Mouse (Mus musculus): ENCODE measurements around the gene Clybl. TPM values are rescaled to one million over a fixed set of nuclear protein-coding genes. Genes with fewer than 3 reads are reported as not detected.

The Clybl gene
- polyA plus RNA-seq, 1 experiment from 2014 or later: 30.6 TPM

DNA sequence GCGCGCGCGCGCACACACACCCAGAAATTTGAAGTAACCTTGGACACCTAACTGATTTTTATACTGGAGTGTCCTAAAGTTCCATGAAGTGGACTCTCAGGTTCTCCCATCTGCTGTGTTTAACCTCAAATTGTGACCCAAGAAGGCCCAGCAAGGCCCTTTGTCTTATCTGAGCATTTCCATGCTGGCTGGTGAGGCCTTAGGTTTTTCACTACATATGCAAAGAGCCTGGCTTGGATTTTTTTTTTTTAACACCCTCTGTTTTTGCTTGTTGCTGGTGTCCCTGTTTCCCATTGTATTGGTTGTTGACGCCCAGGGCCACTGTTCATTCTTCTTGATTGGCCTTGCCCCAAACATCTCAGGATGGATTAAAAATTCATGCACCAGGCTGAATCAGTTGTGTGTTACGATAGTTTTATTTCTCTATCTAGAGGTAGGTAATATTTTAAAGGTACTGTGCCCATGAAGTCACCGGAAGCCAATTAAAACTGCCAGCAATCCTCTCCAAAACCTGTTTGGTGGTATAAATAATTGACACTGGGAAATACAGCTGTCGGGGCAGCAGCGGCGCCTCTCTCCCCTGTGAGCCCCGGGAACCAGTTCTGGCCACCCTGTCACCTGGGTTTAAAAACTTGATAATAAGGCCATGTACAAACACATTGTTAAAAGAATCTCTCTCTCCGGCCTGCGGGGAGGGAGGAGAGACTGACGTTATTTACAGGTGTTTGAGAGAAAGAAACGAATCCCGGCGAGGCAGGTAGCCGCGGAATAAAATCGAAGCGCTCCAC lies 45.4 kb downstream of the Clybl start:
- Histone ChIP-seq H3K27ac (ENCODE audit: low read depth, low read length) (peak overlapping the region; percentile 33; the same call in 1 of the 2 replicates), H3K9me3 (ENCODE audit: control insufficient read depth, low read length) (no peaks in the 10 kb centered on the region), H3K4me3 (ENCODE audit: low read depth, low read length) (no peak overlapping the region), H3K4me1 (replicated peaks; ENCODE audit: control insufficient read depth, insufficient read depth, low read length) (peaks cover 7% of the 10 kb centered on the region; the same call in 1 of the 2 replicates), H3K4me2 (replicated peaks; ENCODE audit: low read depth, low read length) (peak overlapping the region; percentile 33), H3K27me3 (ENCODE audit: control insufficient read depth, insufficient read depth, low read length) (peaks cover 10% of the 10 kb centered on the region), H3K36me3 (ENCODE audit: control insufficient read depth, insufficient read depth, low read length) (no peaks in the 10 kb centered on the region), H3K9ac (ENCODE audit: low read depth, low read length) (0 out of 2 replicates have a peak overlapping the region, but pooled peaks have one; percentile 3)
- 31% methylated on average over 22 of the region's 22 CpGs for WGBS
- DNase-seq (ENCODE audit: low spot score) (peak; percentile 43), ATAC-seq (ENCODE audit: low FRiP score) (no peak)

- no peaks in the 10 kb centered on the region for H3K36me3 ChIP-seq (ENCODE audit: control insufficient read depth, insufficient read depth, low read length)
- H3K4me2 ChIP-seq (replicated peaks; ENCODE audit: low read depth, low read length): peak overlapping the region; percentile 33
- H3K27ac ChIP-seq (ENCODE audit: low read depth, low read length): 0 out of 2 replicates have a peak overlapping the region, but pooled peaks have one; percentile 33
- H3K4me3 ChIP-seq (ENCODE audit: low read depth, low read length): no peak overlapping the region
- peak; percentile 21; the same call in 1 of the 2 replicates for ATAC-seq (ENCODE audit: low FRiP score)
- peak; percentile 58 for DNase-seq (ENCODE audit: low spot score)
- H3K4me1 ChIP-seq (replicated peaks; ENCODE audit: control insufficient read depth, insufficient read depth, low read length): peaks cover 7% of the 10 kb centered on the region; the same call in 1 of the 2 replicates
- WGBS: 11% methylated on average over 14 of the region's 14 CpGs
- 0 out of 2 replicates have a peak overlapping the region, but pooled peaks have one; percentile 3 for H3K9ac ChIP-seq (ENCODE audit: low read depth, low read length)
- H3K9me3 ChIP-seq (ENCODE audit: control insufficient read depth, low read length): no peaks in the 10 kb centered on the region
- H3K27me3 ChIP-seq (ENCODE audit: control insufficient read depth, insufficient read depth, low read length): peaks cover 10% of the 10 kb centered on the region
These were observed 46.0 kb downstream of the Clybl start for GRCm38 (mm10) chr14:122227454-122227951.

GRCm38 (mm10) chr14:122228816-122229551 lies 47.5 kb downstream of the Clybl start:
- Histone ChIP-seq H3K4me2 (replicated peaks; ENCODE audit: low read depth, low read length) (peak overlapping the region; percentile 14), H3K27ac (ENCODE audit: low read depth, low read length) (no peak overlapping the region), H3K9ac (ENCODE audit: low read depth, low read length) (no peak overlapping the region), H3K27me3 (ENCODE audit: control insufficient read depth, insufficient read depth, low read length) (peaks cover 10% of the 10 kb centered on the region), H3K4me1 (replicated peaks; ENCODE audit: control insufficient read depth, insufficient read depth, low read length) (peaks cover 7% of the 10 kb centered on the region; the same call in 1 of the 2 replicates), H3K9me3 (ENCODE audit: control insufficient read depth, low read length) (no peaks in the 10 kb centered on the region), H3K36me3 (ENCODE audit: control insufficient read depth, insufficient read depth, low read length) (no peaks in the 10 kb centered on the region), H3K4me3 (ENCODE audit: low read depth, low read length) (no peak overlapping the region)
- peak; percentile 58 for ATAC-seq (ENCODE audit: low FRiP score)
- WGBS: 7% methylated on average over 23 of the region's 23 CpGs
- peak; percentile 75 for DNase-seq (ENCODE audit: low spot score)

GRCm38 (mm10) chr14:122229988-122230387 lies 48.5 kb downstream of the Clybl start:
- no peak for ATAC-seq (ENCODE audit: low FRiP score)
- peaks cover 7% of the 10 kb centered on the region; the same call in 1 of the 2 replicates for H3K4me1 ChIP-seq (replicated peaks; ENCODE audit: control insufficient read depth, insufficient read depth, low read length)
- 57% methylated on average over 5 of the region's 5 CpGs for WGBS

DNA sequence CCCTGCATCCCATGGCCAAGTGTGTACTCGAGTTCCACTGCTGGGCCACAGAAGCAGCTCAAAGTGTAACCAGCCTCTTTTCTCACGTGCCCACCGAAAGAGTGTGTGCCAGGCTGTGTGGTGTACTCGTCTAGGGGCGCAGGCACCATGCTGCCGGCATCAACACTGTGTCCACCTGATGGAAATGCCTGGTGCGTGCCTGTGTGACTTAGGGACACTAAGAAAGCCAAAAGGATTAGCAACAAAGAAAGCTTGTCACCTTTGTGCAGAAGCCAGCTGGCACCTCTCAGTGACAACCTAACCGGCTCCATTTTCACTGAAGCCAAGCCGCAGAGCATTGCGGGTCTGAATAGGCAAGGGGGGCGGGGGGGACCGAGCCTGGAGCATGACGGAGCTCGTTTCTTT lies 49.1 kb downstream of the Clybl start:
- Histone ChIP-seq H3K9me3 (ENCODE audit: control insufficient read depth, low read length) (no peaks in the 10 kb centered on the region), H3K27ac (ENCODE audit: low read depth, low read length) (no peak overlapping the region), H3K4me2 (replicated peaks; ENCODE audit: low read depth, low read length) (no peak overlapping the region), H3K36me3 (ENCODE audit: control insufficient read depth, insufficient read depth, low read length) (no peaks in the 10 kb centered on the region), H3K4me3 (ENCODE audit: low read depth, low read length) (no peak overlapping the region), H3K9ac (ENCODE audit: low read depth, low read length) (no peak overlapping the region), H3K27me3 (ENCODE audit: control insufficient read depth, insufficient read depth, low read length) (peaks cover 6% of the 10 kb centered on the region), H3K4me1 (replicated peaks; ENCODE audit: control insufficient read depth, insufficient read depth, low read length) (peaks cover 3% of the 10 kb centered on the region; the same call in 1 of the 2 replicates)
- DNase-seq (ENCODE audit: low spot score) (peak; percentile 40), ATAC-seq (ENCODE audit: low FRiP score) (no peak)
- 29% methylated on average over 14 of the region's 14 CpGs for WGBS

More at GRCm38 (mm10) chr14:122229988-122230387, 48.5 kb downstream of the Clybl start:
- H3K4me2 ChIP-seq (replicated peaks; ENCODE audit: low read depth, low read length): no peak overlapping the region
- H3K9me3 ChIP-seq (ENCODE audit: control insufficient read depth, low read length): no peaks in the 10 kb centered on the region
- no peak overlapping the region for H3K4me3 ChIP-seq (ENCODE audit: low read depth, low read length)
- H3K36me3 ChIP-seq (ENCODE audit: control insufficient read depth, insufficient read depth, low read length): no peaks in the 10 kb centered on the region
- no peak overlapping the region for H3K27ac ChIP-seq (ENCODE audit: low read depth, low read length)
- H3K9ac ChIP-seq (ENCODE audit: low read depth, low read length): no peak overlapping the region
- DNase-seq (ENCODE audit: low spot score): peak; percentile 22
- peaks cover 10% of the 10 kb centered on the region for H3K27me3 ChIP-seq (ENCODE audit: control insufficient read depth, insufficient read depth, low read length)

GRCm38 (mm10) chr14:122231073-122231472 lies 49.6 kb downstream of the Clybl start:
- Histone ChIP-seq H3K9ac (ENCODE audit: low read depth, low read length) (no peak overlapping the region), H3K27ac (ENCODE audit: low read depth, low read length) (no peak overlapping the region), H3K4me3 (ENCODE audit: low read depth, low read length) (no peak overlapping the region), H3K4me1 (replicated peaks; ENCODE audit: control insufficient read depth, insufficient read depth, low read length) (peaks cover 3% of the 10 kb centered on the region; the same call in 1 of the 2 replicates), H3K4me2 (replicated peaks; ENCODE audit: low read depth, low read length) (no peak overlapping the region), H3K9me3 (ENCODE audit: control insufficient read depth, low read length) (no peaks in the 10 kb centered on the region), H3K36me3 (ENCODE audit: control insufficient read depth, insufficient read depth, low read length) (no peaks in the 10 kb centered on the region), H3K27me3 (ENCODE audit: control insufficient read depth, insufficient read depth, low read length) (peaks cover 6% of the 10 kb centered on the region)
- DNase-seq (ENCODE audit: low spot score) (no peak), ATAC-seq (ENCODE audit: low FRiP score) (no peak)
- 56% methylated on average over 10 of the region's 10 CpGs for WGBS

DNA sequence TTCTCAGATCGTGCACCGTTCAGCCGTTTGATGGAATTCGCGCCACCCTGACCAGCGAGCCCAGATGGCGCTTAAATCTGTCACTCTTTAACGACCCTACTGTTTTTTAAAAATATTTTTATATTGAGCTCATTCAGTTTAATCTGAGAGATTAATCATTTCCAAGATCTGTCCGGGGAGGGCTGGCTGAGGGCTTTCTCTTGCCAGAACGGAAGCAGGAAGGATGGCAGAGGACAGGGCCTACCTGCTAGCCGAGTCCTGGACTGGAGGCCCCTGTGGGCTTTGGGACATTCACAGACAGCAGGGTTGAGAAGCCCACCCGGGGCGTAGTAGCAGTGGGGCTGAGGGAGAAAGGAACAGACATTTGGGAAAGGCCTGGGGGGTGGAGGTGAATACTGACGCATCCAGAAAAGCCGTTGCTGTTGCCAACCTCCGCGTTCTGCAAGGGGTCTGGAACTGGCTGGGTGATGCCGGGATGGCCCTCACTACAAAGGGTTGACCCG lies 51.8 kb downstream of the Clybl start:
- no peak overlapping the region for H3K27ac ChIP-seq (ENCODE audit: low read depth, low read length)

DNA sequence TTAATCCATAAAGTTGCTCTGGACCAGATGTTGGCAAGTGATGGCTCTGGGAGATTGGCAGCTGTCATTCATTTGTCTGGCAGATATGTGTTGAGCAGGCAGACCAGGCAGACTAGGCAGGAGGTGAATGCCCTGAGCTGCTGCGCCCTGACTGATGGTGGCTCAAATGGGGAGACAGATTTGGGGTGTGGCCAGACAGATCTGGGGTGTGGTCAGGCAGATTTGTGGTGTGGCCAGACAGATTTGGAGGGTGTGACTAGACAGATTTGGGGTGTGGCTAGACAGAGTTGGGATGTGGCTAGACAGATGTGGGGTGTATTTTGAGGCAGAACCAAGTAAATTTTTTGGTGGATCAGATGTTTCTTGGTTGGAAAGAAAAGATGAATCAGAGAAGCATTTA lies 62.4 kb downstream of the Clybl start:
- ATAC-seq (ENCODE audit: low FRiP score) (no peak), DNase-seq (ENCODE audit: low spot score) (no peak)
- Histone ChIP-seq H3K9me3 (ENCODE audit: control insufficient read depth, low read length) (no peaks in the 10 kb centered on the region), H3K4me2 (replicated peaks; ENCODE audit: low read depth, low read length) (no peak overlapping the region), H3K4me3 (ENCODE audit: low read depth, low read length) (no peak overlapping the region), H3K4me1 (replicated peaks; ENCODE audit: control insufficient read depth, insufficient read depth, low read length) (no peaks in the 10 kb centered on the region), H3K27me3 (ENCODE audit: control insufficient read depth, insufficient read depth, low read length) (no peaks in the 10 kb centered on the region), H3K9ac (ENCODE audit: low read depth, low read length) (no peak overlapping the region), H3K27ac (ENCODE audit: low read depth, low read length) (no peak overlapping the region), H3K36me3 (ENCODE audit: control insufficient read depth, insufficient read depth, low read length) (no peaks in the 10 kb centered on the region)
- 77% methylated on average over 1 of the region's 1 CpGs for WGBS

More for the DNA sequence above, 51.8 kb downstream of the Clybl start:
- WGBS: 83% methylated on average over 19 of the region's 19 CpGs
- ATAC-seq (ENCODE audit: low FRiP score) (no peak), DNase-seq (ENCODE audit: low spot score) (no peak)
- Histone ChIP-seq H3K9ac (ENCODE audit: low read depth, low read length) (no peak overlapping the region), H3K36me3 (ENCODE audit: control insufficient read depth, insufficient read depth, low read length) (no peaks in the 10 kb centered on the region), H3K27me3 (ENCODE audit: control insufficient read depth, insufficient read depth, low read length) (peaks cover 6% of the 10 kb centered on the region), H3K4me2 (replicated peaks; ENCODE audit: low read depth, low read length) (no peak overlapping the region), H3K4me1 (replicated peaks; ENCODE audit: control insufficient read depth, insufficient read depth, low read length) (no peaks in the 10 kb centered on the region), H3K9me3 (ENCODE audit: control insufficient read depth, low read length) (no peaks in the 10 kb centered on the region), H3K4me3 (ENCODE audit: low read depth, low read length) (no peak overlapping the region)
